Mouse (Mus musculus) 3134 (cell line): ENCODE measurements around the gene Speer4d.
"Not testable (repeated sequence)": the region's sequence is repeated elsewhere in the genome, so short reads cannot be mapped to it uniquely, and the experiment has no call there.

Experiments
- DNase-seq: peaks from one replicate; pipeline ENCODE4 v3.0.0-alpha.2; 2011; ENCODE audit warnings: low spot score; ENCODE audit not compliant: insufficient read length; ENCODE audit errors: extremely low read depth

Speer4d gene

DNA sequence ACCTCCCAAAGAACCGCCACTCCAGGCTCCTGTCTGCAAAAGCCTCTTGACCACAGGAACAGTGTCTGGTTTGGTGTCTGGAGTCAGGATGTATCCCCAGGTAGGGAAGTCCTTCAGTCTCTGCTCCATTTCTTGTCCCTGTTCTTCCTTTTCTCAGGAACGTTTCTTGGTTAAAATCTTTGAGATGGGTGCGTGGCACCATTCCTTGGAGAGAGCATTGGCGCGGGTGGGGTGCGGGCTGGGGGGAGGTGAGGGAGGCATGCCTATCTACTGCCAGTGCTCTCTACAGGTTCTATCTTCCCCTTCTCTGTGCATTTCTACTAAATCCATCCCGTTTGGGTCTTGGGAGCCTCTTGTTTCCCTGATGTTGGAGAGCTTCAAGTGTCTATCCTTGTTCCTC, 45.0 kb downstream of the Speer4d start:
- not testable (repeated sequence) for DNase-seq

DNA sequence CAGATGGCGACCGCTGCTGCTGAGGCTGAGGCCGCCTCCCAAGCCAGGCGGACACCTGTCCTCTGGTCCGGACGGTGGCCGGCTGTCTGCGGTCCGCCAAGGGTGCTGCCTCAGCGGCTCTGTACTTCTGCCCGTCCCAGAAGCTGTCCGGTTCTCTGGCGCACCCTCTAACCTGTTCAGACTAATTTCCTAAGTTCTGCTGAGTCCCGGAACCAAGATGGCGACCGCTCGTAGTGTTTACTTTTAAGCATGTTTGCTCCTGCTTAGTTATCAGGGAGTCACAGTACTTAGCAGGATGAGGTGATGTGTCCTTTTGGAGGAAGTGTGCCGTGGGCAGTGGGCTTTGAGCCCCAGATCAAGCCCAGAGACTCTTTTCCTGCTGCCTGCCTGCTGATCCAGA, 51.9 kb downstream of the Speer4d start:
- DNase-seq = not testable (repeated sequence)
